Mouse (Mus musculus) E14TG2a.4 (cell line): ENCODE data around the gene Adamts13.

ENCODE experiments used
- H3K27me3 ChIP-seq: 2 replicates; pipeline ENCODE4 v1.6.1; 2014; ENCODE audit warnings: low read length, control low read depth; ENCODE audit not compliant: insufficient read depth
- H3K36me3 ChIP-seq: 2 replicates; pipeline ENCODE4 v1.6.1; 2014; ENCODE audit warnings: low read length, control low read depth; ENCODE audit not compliant: insufficient read depth
- H3K4me1 ChIP-seq: replicated peaks from 2 replicates; pipeline ENCODE4 v1.6.1; 2014; ENCODE audit warnings: low read depth, low read length, control low read depth
- H3K4me3 ChIP-seq: replicated peaks from 2 replicates; pipeline ENCODE4 v1.5.1; 2014; ENCODE audit warnings: mild to moderate bottlenecking, low read length
- H3K9me3 ChIP-seq: 2 replicates; pipeline ENCODE4 v1.6.1; 2014; ENCODE audit warnings: low read length, control low read depth
- CTCF ChIP-seq: conservative IDR thresholded peaks from 2 replicates; pipeline ENCODE4 v1.5.1; 2014; ENCODE audit warnings: low read length
- NANOG ChIP-seq: IDR thresholded peaks from 2 replicates; pipeline ENCODE4 v1.6.1; 2014; ENCODE audit warnings: borderline replicate concordance, low read length, mixed read lengths
- POU5F1 ChIP-seq: IDR thresholded peaks from 2 replicates; pipeline ENCODE4 v1.6.1; 2014; ENCODE audit warnings: low read length, borderline replicate concordance

Adamts13 gene

DNA sequence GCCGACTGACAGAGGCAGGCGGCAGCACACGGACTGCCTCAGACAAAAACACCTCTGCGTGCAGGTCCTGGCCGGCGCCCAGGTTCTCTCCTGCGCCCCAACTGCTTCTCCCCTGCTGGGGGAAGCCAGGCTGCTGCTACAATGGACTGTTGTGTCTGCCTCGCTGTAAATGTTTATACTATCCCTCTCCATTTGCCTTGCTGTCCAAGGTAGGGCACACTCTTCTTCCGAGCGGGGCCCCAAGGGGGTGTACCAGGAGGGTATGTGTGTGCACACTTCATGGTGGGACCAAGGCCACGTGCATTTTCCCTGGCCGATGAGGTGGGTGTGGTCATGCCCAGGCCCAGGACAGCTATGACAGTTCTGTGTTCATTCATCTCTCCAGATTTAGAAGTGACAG, 85.5 kb downstream of the Adamts13 start:
- Histone ChIP-seq H3K4me3 (no peak overlapping the region), H3K27me3 (no peaks in the 10 kb centered on the region), H3K9me3 (no peaks in the 10 kb centered on the region), H3K36me3 (no peaks in the 10 kb centered on the region), H3K4me1 (no peaks in the 10 kb centered on the region)
- TF ChIP-seq NANOG: no peak
- TF ChIP-seq CTCF: no peak
- TF ChIP-seq POU5F1: no peak

DNA sequence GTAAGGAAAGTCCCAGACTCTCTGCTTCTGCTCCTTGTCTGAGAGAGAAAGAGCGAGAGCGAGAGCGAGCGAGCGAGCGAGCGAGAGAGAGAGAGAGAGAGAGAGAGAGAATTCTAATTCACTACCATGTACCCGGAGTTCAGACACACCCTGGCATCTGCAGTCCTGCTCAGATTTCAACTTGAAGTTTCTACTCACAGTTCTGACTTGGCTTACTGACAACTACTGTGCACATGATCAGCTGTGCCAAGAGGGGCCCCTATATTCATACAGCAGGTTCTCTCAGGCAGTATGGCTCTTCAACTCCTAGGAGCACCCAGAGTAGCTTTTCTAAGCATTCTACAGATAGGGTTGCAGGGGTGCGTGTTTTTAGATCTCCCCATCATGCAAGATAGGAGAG, 86.0 kb downstream of the Adamts13 start:
- Histone ChIP-seq H3K36me3 (no peaks in the 10 kb centered on the region), H3K27me3 (no peaks in the 10 kb centered on the region)
- TF ChIP-seq POU5F1 (no peak), CTCF (no peak), NANOG (no peak)

More for the DNA sequence above, 86.0 kb downstream of the Adamts13 start:
- H3K4me3 ChIP-seq: no peak overlapping the region
- no peaks in the 10 kb centered on the region for H3K4me1 ChIP-seq
- H3K9me3 ChIP-seq: no peaks in the 10 kb centered on the region
